Mouse (Mus musculus) ES-Bruce4 (cell line): ENCODE results near the gene Iqcf3.

Experiments used
- CTCF ChIP-seq: IDR thresholded peaks from one replicate; pipeline ENCODE4 v1.8.1; 2011; ENCODE audit warnings: low read depth, low read length
- EP300 ChIP-seq: IDR thresholded peaks from 2 replicates; pipeline ENCODE4 v1.6.1; 2011; ENCODE audit warnings: low read depth, low read length; ENCODE audit not compliant: insufficient read depth
- POLR2A ChIP-seq: IDR thresholded peaks from one replicate; pipeline ENCODE4 v1.8.1; 2011; ENCODE audit warnings: low read length; ENCODE audit not compliant: insufficient read depth

GRCm38 (mm10) chr9:106572186-106572585, 10.8 kb upstream of the Iqcf3 start:
- no peak for TF ChIP-seq EP300
- TF ChIP-seq CTCF: no peak
- TF ChIP-seq POLR2A: no peak
